Mouse (Mus musculus) spleen, postnatal 14 days (tissue): ENCODE data around the gene 4930519P11Rik.

ENCODE experiments used
- DNase-seq, 2 experiments: peaks; one replicate each; pipeline ENCODE4 v3.0.0; 2021 to 2022; ENCODE audit warnings: low spot score in 2 of 2

The 4930519P11Rik gene

DNA sequence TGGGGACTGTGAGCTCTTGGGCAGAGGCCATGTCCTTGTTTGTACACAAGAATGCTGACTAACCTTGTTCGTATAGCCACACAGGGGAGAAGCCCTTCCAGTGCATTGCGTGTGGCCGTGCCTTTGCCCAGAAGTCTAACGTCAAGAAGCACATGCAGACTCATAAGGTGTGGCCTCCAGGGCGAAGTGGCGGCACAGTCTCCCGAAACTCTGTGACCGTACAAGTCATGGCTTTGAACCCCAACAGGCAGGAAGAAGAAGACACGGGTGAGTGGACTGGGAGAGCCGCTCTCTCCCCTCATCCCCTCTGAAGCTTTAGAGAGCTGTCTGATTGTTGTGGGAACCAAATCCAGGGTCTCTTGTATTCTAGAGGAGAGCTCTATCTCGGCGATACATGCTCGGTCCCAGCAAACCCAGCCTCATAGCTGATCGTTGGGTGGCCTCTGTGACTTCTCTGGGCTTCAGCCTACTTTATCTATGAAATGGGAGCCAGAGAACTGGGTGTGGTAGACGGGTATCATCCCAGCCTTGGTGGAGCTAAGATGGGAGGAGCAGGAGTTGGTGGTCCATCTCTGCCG is 19.1 kb upstream of the 4930519P11Rik start:
- DNase-seq, result peak; percentile 47 to 56

DNA sequence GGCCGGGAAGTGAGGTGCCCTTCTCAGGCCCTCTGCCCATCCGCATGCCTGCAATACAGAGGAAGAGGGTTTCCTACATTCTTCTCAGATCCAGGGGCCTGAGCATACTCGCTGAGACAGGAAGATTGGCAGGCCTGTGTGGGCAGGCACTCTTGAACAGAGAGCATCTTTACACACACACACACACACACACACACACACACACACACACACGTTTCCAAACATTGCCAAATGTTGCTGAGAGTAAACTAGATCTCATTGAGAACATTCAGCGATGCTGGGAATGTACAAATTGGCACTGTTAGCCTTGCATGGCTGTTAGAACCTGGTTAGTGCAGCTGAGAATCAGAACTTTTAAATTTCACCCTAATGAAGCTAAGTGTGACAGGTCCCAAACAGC is 17.3 kb upstream of the 4930519P11Rik start:
- DNase-seq, result no peak

DNA sequence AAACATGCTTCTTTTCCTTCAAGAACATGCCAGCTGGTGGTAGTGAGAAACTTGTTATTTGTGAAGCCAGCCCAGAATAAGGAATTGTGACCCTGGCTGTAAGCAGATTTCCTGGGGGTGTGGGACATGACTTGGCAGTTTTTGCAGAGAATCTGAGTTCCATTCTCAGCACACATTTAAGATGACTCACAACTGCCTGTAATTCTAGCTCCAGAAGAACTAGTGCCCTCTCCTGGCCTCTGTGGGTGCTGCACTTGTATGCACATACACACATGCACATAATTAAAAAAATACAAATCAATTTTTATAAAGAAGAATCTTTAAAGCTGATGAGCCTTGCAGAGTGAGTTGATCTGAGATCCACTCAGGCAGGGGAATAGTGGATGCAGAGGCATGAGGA is 10.9 kb upstream of the 4930519P11Rik start:
- DNase-seq, result no peak

DNA sequence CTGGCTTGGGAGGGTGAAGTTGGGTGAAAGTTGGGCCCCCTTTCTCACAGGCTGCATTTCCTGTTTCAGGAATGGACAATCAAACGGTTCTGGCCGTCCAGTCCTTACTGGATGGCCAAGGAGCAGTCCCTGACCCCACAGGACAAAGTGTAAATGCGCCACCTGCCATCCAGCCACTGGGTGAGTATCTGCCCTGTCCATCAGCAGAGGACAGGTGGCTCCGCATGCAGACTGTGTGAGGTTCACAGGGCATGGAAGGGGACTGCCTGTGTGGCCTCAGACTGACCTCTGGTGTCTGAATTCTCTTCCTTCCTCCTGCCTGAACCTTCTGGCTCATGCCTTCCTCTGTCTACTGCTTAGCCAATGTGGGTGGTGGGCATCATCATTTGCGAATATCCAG is 8.4 kb upstream of the 4930519P11Rik start:
- DNase-seq, result no peak

DNA sequence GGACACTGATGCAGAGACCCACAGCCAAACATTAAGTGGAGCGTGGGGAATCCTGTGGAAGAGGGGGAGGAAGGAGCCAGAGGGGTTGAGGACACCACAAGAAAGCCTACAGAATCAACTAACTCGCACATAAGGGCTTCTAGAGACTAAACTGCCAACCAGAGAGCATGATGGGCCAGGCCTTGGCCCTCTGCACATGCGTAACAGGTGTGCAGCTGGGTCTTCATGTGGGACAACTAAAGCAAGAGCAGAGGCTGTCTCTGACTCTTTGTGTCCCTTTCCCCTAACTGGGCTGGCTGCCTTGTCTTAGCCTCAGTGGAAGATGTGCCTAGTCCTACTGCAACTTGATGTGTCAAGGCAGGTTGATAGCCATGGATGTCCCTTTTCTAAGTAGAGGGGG is 3.8 kb upstream of the 4930519P11Rik start:
- DNase-seq, result no peak

DNA sequence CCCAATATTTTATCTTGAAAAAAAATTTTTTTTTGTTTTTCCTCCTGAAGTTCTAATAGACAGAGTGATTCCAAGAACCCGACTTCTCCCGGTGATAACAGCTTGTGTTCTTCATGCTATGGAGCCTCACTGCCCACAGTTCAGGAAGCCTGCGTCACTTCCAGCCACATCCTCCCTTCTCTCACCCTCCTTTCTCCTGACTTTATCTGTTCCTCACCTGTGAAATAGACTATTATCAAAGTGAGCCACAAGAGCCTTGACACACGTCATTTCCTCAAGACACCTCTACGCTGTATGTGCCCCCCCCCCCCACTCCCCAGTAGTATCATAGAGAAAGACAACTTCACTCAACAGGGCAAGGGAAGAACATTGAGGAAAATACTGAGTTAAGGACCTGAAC is 2.4 kb upstream of the 4930519P11Rik start:
- no peak for DNase-seq

DNA sequence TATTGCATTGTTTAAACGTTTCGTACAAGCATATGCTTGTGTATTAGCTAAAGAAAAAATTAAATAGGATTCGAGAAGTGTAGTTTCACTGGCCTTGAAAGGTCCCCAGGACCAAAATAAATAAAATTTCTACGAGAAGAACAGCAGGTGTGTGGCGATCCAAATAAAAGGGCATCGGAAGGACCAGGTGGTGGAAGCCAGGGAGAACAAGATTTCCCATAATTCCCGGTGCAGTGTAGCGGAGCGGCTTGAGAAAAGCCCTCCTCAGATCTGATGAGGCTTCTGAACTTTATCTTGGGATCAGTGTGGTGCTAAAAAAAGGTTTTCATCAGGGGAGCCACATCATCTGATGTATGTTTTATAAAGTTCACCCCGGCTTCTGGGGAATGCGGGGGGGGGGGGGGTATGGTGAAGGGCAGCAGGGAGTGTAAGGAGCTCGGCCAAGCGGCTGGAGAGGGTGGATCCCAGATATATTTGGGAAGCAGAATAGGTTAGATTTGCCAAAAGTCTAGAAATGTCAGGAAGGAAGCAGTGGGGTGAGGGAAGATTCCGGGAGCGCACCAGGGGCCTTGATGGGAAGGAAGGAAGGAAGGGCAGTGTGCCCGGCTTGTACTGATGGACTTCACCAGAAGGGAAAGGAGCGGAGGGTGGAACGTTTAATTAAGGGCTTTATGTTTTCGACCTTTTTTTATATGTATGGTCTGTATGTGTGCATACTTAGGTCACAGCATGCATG is 1.8 kb upstream of the 4930519P11Rik start:
- no peak for DNase-seq

DNA sequence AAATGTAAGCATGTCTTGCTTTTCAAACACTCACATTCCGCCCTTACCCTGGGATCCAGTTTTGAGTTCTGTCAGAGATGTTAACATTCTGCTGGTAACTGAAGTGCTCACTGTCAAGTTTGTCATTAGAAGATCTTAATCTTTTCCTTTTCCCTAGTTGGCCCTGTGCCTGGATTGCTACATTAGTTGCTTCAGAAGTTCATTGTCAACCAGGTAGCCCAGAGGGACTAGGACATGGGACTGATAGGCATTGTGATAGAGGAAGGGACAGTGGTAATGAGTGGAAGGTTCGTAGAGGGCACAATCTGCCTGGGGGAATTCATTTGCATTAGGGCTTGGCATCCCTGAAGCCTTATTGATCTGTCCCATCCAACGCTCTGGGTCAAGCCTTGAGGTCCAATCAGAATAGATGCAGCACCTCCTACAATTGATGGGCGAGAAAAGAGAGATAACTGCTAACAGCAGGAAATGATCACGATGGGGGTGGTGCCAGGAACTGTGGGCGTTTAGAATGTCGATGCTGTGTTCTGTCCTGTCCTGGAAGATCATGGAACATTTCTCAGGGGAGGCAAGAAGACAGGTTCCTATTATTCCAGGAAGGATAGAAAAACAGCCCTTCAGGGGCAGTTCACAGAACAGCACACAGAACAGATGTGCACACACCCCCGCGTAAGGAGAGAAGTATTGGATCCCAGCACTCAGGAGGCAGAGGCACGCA is 4.0 kb downstream of the 4930519P11Rik start:
- DNase-seq, result no peak

DNA sequence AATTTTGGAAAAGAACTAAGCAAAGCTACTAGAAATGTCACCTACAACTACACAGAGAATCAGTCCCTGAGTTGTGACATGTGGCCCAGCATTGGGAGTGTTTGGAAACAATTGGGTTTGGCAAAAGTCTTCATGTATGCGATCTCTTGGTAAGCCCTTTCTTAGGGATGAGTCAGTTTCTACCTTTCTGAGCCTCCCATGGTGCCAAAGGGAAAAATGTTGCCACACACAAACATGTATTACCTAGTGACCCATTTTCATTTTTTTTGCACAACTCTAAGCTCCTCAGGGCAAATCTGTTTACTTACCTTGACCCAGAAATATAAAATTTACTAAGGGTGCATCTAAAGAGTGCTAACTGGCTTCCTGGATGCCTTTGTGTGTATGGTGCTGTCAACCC is 6.3 kb downstream of the 4930519P11Rik start:
- DNase-seq, result no peak

DNA sequence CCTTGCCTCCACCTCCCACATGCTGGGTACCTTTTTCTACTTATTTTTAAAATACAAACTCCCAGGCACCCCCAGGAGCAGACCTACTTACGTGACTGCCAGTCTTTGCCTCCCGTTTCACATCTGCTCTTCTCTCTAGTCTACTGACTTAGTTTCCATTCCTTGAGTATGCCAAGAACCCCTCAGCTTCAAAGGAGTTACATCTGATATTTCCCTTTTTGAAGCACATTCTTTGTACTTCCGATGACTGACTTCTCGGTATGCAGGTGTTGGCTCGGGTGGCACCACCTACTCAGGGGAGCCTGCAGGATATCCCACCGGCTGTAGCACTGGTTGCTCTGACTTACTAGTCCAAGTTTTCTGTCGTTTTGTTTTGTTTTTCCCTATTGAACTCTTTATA is 9.1 kb downstream of the 4930519P11Rik start:
- no peak for DNase-seq

DNA sequence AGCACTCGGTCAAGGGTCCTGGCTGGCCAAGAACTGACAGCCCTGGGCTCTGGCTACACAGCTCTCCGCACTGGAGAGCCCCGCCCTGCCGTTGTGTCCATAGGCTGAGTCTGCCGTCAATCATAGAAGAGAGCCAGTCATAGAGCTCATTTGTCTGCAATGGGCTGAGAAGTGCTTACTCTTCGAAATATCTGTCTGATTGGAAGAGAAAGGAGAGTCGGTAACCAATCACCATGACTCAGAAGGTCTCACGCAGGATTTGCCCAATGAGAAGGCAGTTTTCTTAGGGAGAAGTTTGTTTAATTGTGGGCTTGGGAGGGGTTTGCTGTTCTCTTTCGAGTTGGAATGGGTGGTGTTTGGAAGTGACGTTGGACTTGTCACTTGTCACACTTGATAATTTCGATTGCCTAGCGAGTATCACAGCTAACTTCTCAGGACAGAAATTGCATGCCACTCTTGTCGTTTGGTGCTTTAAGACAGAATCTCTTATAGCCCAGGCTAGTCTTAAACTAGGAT is 9.5 kb downstream of the 4930519P11Rik start, which contains the start of gene Pxmp4:
Gene Pxmp4 (minus strand): TSS at position 71 of the 516 bp plus-strand sequence.
- peak; percentile 98 for DNase-seq

DNA sequence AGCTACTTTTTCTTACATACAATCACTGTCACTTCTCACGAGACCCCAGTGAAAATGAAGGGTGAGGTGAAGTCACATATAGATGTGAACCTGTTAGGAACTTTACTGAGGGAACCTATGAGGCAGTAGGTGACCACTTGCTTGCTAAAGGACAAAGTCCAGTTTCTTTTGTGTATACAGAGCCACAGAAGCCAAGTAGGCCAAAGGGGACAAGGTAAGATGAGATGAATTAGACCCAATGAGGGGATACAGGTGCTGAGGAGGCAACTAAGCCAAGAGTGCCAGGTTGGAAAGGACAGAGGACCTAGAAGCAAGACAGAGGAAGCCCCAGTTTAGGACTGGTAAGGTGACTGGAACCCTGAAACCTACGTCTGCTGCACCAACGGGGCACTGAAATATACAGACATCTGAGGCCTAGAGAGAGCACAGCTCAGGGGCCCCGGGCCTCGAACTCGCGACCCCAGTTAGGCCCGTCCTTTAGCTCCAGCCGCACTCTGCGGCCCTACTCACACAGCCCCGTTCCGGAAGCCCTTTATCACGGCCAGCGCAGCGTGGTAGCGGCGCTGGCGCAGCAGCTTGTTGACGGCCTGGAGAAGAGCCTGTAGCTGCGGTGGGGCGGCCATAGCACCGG is 10.1 kb downstream of the 4930519P11Rik start:
- DNase-seq, result no peak

DNA sequence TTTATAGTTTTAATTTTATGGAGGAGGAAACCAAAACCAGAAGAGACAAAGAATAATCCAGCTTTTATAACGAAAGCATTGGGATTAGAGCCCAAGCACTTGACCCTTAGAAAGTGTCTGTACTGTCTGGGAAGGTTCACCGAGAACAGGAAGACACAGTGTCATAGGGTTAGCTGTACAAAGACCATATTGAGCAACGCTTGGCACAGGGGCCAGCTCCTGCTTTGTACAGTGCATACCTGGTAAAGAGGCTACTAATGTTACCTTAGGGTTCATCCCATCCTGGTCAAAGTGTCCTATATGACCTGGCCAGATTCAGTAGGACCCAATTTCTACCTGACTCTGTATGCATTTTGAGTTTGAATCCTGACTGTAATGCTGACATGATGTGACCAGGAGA is 11.9 kb downstream of the 4930519P11Rik start:
- DNase-seq, result no peak

DNA sequence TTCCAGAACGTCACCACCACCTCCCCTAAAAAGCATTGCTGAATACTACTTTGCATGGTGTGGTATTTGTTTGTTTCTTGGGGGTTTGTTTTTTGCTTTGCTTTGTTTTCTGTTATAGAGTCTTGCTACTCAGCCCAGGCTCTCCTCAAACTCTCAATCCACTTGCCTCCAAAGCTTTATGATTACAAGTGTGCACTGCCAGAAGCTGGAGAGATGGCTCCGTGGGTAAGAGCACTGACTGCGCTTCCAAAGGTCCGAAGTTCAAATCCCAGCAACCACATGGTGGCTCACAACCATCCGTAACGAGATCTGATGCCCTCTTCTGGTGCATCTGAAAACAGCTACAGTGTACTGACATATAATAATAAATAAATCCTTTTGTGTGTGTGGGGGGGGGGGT is 12.7 kb downstream of the 4930519P11Rik start:
- no peak for DNase-seq

DNA sequence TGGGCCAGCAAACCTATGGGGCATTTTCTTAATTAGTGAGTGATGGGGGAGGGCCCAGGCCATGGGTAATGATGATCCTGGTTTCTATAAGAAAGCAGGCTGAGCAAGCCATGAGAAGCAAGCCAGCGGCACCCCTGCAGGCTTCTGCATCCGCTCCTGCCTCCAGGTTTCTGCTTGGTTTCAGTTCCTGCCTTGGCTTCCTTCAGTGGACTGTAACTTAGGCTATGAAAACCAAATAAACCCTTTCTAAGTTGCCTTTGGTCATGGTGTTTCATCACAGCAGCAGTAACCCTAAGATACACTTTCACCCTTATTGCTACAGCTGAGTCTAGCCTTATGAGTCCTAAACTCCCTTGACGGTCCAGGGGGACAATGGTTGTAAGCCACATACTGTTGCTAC is 15.8 kb downstream of the 4930519P11Rik start:
- DNase-seq, result no peak

DNA sequence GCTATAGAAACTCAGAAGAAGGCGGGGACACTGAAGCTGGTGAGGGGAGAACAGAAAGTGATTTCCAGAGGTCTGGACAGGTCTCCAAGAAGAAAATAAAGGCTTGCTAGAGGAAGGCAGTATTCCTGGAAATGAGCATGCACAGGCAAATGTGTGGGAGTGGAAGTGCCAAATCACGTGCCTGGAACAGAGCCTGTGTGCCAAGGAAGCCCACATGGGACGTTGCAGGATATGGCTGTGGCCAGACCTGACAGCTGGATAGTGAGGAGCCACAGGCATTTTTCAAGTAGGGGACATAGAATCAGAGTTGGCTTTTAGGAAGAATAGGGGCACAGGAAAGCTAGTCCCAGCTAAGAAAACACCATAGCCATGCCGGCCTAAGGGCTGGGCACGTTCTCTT is 17.5 kb downstream of the 4930519P11Rik start:
- no peak for DNase-seq

DNA sequence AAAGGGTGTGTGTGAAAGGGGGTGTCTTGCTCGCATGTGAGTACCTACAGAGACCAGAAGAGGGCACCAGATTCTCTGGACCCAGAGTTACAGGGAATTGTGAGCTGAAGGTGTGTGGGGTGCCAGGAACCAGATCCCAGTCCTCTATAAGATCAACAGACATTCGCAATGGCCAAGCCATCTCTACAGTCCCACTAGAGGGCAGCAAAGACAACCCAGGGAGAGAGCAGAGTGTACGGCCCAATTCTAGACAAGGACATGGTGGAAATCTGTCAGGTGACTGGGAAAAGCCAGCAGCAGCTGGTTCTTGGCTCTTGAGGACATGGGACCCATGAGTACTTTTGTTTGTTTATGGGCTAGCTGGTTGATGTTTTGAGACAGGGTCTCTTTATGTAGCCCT is 20.2 kb downstream of the 4930519P11Rik start:
- DNase-seq, result no peak

DNA sequence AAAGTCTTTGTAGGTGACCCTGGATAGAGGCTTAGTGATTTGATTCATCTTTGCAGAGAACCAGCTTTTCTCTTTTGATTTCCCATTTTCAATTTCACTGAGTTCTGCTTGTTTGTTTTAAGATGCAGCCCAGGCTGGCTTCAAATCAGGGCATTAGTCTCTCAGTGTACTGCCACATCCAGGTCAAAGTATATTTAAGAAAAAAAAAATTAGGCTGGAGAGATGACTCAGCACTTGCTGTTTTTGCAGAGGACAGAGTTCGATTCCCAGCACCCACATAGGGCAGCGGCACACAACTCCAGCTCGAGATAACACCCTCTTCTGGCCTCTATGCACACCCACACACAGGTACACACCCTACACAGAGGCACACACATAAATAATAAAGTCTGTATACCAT is 22.0 kb downstream of the 4930519P11Rik start:
- DNase-seq, result no peak

DNA sequence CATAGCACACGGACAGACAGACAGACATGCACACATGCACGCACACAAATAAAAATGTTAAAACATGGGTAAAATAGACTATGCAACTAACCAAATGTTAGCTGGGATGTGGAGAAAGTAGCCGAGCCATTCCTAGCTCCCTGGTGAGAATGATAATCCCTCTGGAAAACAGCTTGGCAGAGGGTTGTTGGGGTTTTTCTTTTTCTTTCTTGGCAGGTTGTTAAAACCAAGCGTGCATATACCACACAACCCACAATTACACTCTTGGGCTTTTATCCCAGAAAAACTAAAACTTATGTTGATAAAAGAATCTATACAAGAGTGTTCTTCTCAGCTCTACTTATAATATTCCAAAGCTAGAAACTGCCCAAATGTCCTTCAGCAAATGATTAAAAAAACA is 24.2 kb downstream of the 4930519P11Rik start:
- no peak for DNase-seq

DNA sequence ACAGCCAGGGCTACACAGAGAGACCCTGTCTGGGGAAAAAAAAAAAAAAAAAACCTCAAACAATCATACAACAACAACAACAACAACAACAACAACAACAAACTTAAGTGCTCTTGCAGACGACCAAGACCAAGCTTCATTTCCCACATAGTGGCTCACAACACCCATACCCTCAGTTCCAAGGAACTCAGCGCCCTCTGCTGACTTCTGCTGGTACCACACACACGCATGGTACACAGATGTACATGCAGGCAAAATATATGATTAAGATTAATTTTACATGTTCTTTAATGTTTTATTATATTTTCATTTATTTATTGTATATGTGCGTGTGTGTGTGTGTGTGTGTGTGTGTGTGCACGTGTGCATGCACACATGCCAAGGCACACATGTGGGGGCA is 26.8 kb downstream of the 4930519P11Rik start:
- peak in 1 of 2 experiments; percentile 55 for DNase-seq

DNA sequence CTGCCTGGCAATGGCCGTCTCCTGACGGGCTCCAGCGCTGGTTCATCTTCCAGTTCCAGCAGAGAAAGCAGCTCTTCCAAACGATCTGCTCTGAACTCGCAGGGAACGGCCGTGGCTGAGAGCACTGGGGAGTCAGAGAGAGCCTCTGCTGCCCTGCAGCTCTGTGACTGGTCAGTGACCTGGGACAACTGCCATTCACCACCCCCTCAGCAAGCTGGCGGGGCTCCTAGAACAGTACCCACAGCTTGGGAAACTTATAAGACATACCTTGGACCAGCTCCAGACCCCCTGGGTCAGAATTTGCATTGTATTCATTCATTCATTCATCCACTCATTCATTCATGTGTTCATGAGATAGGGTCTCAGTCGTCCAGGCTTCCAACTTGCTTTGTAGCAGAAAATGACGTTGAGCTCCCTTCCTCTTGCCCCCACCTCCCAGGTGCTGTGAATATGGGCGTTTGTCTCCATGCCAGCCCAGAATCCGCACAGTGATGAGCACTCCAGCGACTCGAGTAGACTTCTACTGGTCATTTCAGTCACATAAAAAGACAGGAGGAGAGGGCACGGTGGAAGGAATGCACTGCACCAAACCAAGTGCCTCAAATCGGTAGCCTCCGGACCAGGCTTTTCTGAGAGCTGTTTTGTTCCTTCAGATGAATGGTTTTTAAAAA is 28.2 kb downstream of the 4930519P11Rik start:
- no peak for DNase-seq
